Mouse (Mus musculus) forebrain, embryonic 14.5 days (tissue): ENCODE data around the gene Spint3. TPM values are rescaled to one million over a fixed set of nuclear protein-coding genes. Genes with fewer than 3 reads are reported as not detected.
"Not testable (repeated sequence)": the region's sequence is repeated elsewhere in the genome, so short reads cannot be mapped to it uniquely, and the experiment has no call there.

Experiments
- ATAC-seq: fragments of 200-750 bp; cut with Nextera tagmentation; 2 replicates; pipeline ENCODE4 v1.8.0; 2017; ENCODE audit warnings: mild to moderate bottlenecking, moderate library complexity
- DNase-seq: peaks from one replicate; pipeline ENCODE4 v3.0.0-alpha.2; 2015; ENCODE audit warnings: low spot score
- H3K27ac ChIP-seq: fragments of 300-500 bp; sonication (generic); 2 replicates; pipeline ENCODE4 v1.5.1; 2014; ENCODE audit warnings: low read depth, mild to moderate bottlenecking, control low read depth, low read length, moderate library complexity
- H3K27me3 ChIP-seq: fragments of 300-500 bp; sonication (generic); replicated peaks from 2 replicates; pipeline ENCODE4 v1.6.1; 2014; ENCODE audit warnings: low read length, control low read depth, mixed read lengths; ENCODE audit not compliant: control insufficient read depth, insufficient read depth
- H3K36me3 ChIP-seq: fragments of 300-500 bp; sonication (generic); 2 replicates; pipeline ENCODE4 v1.6.1; 2014; ENCODE audit warnings: low read length, control low read depth; ENCODE audit not compliant: control insufficient read depth, insufficient read depth
- H3K4me1 ChIP-seq: fragments of 300-500 bp; sonication (generic); 2 replicates; pipeline ENCODE4 v1.6.1; 2014; ENCODE audit warnings: antibody characterized with exemption, low read length, control low read depth; ENCODE audit not compliant: control insufficient read depth, insufficient read depth
- H3K4me2 ChIP-seq: fragments of 300-500 bp; sonication (generic); 2 replicates; pipeline ENCODE4 v1.6.1; 2014; ENCODE audit warnings: mild to moderate bottlenecking, control low read depth, low read length
- H3K4me3 ChIP-seq: fragments of 300-500 bp; sonication (generic); 2 replicates; pipeline ENCODE4 v1.5.1; 2014; ENCODE audit warnings: low read depth, low read length, control low read depth
- H3K9ac ChIP-seq: fragments of 300-500 bp; sonication (generic); 2 replicates; pipeline ENCODE4 v1.6.1; 2014; ENCODE audit warnings: mild to moderate bottlenecking, low read length, control low read depth, moderate library complexity
- H3K9me3 ChIP-seq: fragments of 300-500 bp; sonication (generic); replicated peaks from 2 replicates; pipeline ENCODE4 v1.6.1; 2016; ENCODE audit warnings: low read length, control low read depth, mixed read lengths; ENCODE audit not compliant: control insufficient read depth
- WGBS: fragments of 180-500 bp; shearing (Covaris S2); extraction: QIAGEN DNeasy Blood & Tissue Kit; methylation state at CpG from one replicate; pipeline ENCODE4 v1.1.7; 2014; 5-methylcytosine and 5-hydroxymethylcytosine counted together
- polyA plus RNA-seq: library from polyadenylated mRNA; unstranded; fragments of >200 nt; fragmentation: Nextera tagmentation; extraction: Ambion mirVana; gene quantifications from 2 replicates; pipeline ENCODE4 v1.2.1, GENCODE M21; 2014

Gene Spint3
- polyA plus RNA-seq, 1 experiment from 2014 or later, result not detected

DNA sequence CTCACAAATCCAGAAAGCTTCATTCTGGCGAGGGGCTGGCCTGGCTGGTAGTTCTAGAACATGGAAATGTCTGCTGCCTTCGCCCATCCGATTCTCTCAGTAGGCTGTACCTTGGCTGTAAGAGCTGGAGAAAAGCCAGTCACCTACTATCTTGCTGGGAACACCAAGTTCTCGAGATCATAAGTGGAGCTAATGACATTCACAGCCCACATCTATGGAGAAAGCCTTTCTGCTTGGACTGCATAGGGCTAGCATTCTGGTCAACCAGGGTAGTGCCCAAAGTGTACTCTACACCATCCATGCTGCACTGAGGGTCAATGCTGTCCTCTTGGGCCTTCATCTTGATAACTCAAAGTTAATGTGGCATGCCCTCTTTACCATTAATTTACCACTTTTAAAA lies 20.2 kb upstream of the Spint3 start, which contains the start of gene Eppin:
Eppin (minus strand) TSS at position 101 of the 400 bp plus-strand sequence.
- Histone ChIP-seq H3K27me3 (no peaks in the 10 kb centered on the region), H3K36me3 (no peaks in the 10 kb centered on the region), H3K4me2 (no peak within 1 kb of the TSS), H3K9me3 (no peaks in the 10 kb centered on the region), H3K27ac (no peak within 1 kb of the TSS), H3K4me1 (no peaks in the 10 kb centered on the region), H3K9ac (no peak within 1 kb of the TSS), H3K4me3 (no peak within 1 kb of the TSS)
- no peak for ATAC-seq
- 84% methylated on average over 4 of the region's 4 CpGs for WGBS
- DNase-seq, result no peak

DNA sequence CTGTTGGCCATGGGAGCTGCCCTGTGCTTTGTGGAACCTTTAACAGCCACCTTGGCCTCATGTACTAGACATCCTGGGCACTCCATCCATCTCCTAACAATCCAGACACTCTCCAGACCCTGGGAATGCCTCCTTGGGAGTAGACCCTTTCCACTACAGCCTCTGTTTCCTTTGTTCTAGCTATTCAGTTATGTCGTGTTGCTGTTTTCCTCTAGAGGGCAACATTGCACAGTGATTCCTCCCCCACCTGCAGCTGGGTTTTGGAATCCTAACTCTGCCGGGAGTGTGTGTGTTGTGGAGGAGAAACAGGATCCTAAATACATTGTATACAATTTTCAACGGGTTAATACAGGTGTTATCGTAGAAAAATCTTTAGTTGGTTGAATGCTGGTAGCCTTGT lies 18.8 kb upstream of the Spint3 start:
- no peaks in the 10 kb centered on the region for H3K9me3 ChIP-seq
- H3K27ac ChIP-seq, result no peak overlapping the region
- no peak overlapping the region for H3K9ac ChIP-seq
- H3K27me3 ChIP-seq, result no peaks in the 10 kb centered on the region
- peak; percentile 80 for DNase-seq
- no peaks in the 10 kb centered on the region for H3K36me3 ChIP-seq
- no peak overlapping the region for H3K4me2 ChIP-seq
- no peak overlapping the region for H3K4me3 ChIP-seq
- H3K4me1 ChIP-seq, result no peaks in the 10 kb centered on the region
- ATAC-seq, result peak; percentile 40; the same call in 1 of the 2 replicates
- 11% methylated on average over 4 of the region's 4 CpGs for WGBS

GRCm38 (mm10) chr2:164585025-164585725 lies 11.9 kb upstream of the Spint3 start, which contains the start of gene Wfdc6a:
TSS of gene Wfdc6a (minus strand) at chr2:164585447.
- not testable (repeated sequence) for H3K4me1 ChIP-seq, H3K4me2 ChIP-seq, H3K9ac ChIP-seq, DNase-seq, H3K36me3 ChIP-seq, H3K27me3 ChIP-seq, H3K9me3 ChIP-seq, H3K4me3 ChIP-seq, ATAC-seq, H3K27ac ChIP-seq
- 53% methylated on average over 13 of the region's 13 CpGs for WGBS

- Histone ChIP-seq H3K4me3 (no peak overlapping the region), H3K36me3 (no peaks in the 10 kb centered on the region), H3K27ac (no peak overlapping the region), H3K4me1 (no peaks in the 10 kb centered on the region), H3K9me3 (no peaks in the 10 kb centered on the region), H3K4me2 (no peak overlapping the region), H3K9ac (no peak overlapping the region), H3K27me3 (no peaks in the 10 kb centered on the region; the same call in 1 of the 2 replicates)
- DNase-seq (no peak), ATAC-seq (no peak)
- WGBS, result 93% methylated on average over 5 of the region's 5 CpGs
Observed at GRCm38 (mm10) chr2:164567460-164567859, 5.8 kb downstream of the Spint3 start.

DNA sequence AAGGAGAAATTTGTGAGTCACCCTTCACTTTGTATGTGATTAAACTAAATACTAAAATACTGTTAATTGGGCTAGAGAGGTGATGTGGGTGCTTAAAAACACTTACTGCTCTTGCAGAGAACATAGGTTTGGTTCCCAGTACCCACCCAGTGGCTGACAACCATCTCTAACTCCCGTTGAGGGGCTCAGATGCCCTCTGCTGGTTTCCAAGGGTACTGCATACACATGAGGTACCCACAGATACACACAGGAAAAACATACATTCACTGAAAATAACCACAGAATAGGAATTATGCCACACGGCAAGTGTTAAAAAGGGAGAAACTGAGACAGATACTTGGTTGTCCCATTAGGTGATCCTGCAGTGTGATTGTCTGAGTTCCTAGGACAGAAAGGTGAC lies 6.3 kb downstream of the Spint3 start:
- Histone ChIP-seq H3K4me2 (no peak overlapping the region), H3K9me3 (no peaks in the 10 kb centered on the region), H3K4me1 (no peaks in the 10 kb centered on the region), H3K36me3 (no peaks in the 10 kb centered on the region), H3K27me3 (no peaks in the 10 kb centered on the region; the same call in 1 of the 2 replicates), H3K9ac (no peak overlapping the region), H3K4me3 (no peak overlapping the region), H3K27ac (no peak overlapping the region)
- ATAC-seq, result no peak
- no peak for DNase-seq
- 84% methylated on average over 2 of the region's 2 CpGs for WGBS

DNA sequence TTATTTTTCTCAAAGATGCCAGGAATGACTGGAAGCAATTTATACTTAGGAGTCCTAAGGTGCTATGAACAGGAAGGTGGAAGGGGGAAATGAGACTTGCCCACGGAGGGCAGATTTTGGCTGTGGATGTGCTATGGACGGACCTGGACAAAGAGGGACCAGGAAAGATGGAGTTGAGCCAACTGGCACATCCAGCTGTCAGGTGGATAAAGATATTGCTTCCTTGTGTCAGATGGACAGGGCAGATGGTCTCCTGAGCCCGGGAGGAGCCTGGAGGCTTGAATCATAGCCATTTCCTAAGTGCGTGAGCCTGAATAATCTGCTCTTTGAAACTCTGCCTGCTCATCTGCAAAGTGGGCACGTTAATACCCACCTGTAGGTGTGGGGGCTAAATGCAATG lies 8.9 kb downstream of the Spint3 start:
- Histone ChIP-seq H3K4me3 (no peak overlapping the region), H3K27me3 (no peaks in the 10 kb centered on the region; the same call in 1 of the 2 replicates), H3K36me3 (no peaks in the 10 kb centered on the region), H3K4me2 (no peak overlapping the region), H3K4me1 (no peaks in the 10 kb centered on the region), H3K9ac (no peak overlapping the region), H3K27ac (no peak overlapping the region), H3K9me3 (no peaks in the 10 kb centered on the region)
- WGBS, result 65% methylated on average over 5 of the region's 5 CpGs
- ATAC-seq, result no peak
- DNase-seq, result peak; percentile 7

GRCm38 (mm10) chr2:164563339-164564038 lies 9.8 kb downstream of the Spint3 start:
- Histone ChIP-seq H3K36me3 (no peaks in the 10 kb centered on the region), H3K27me3 (peaks cover 3% of the 10 kb centered on the region; the same call in 1 of the 2 replicates)

DNA sequence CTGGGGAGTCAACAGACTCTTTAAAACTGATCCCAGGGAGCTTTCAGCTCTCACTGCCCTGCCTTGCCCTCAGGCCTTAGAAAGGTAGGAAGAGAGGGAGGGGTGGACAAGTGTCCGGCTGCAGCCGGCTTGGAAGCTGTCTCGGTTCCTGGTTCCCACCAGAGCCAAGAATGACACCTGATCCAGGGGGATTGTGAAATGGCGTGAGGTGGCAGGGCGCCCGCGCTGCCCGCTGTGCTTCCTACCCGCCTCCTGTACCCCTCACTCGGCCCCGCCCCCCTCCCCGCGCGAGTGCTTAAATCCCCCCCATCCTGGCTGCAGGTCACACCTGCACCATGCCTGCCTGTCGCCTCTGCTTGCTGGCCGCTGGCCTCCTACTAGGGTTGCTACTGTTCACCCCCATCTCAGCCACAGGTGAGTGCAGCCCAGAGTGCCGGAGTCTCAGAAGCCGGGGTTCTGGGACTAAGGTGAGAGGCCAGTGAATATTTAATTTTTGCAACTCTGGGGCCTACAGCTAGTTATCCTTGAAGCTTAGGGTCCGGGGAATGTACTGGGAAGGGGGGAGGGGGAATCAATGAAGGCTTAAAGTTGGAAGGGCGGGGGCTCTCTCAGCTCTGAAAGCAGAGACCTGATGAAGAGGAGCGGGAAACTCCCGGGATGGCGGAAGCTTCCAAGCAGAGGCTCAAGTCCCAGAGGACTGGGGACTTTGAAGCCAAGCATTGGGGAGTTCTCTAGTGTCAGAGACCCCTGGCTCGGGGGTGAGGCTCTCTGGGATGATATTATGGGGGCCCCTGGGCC lies 10.7 kb downstream of the Spint3 start, which contains the start of gene Wfdc2:
Wfdc2 (plus strand) TSS at position 23 of the 798 bp plus-strand sequence.
- peak; percentile 42; the same call in 1 of the 2 replicates for ATAC-seq
- Histone ChIP-seq H3K4me3 (peak within 1 kb of the TSS; percentile 36), H3K4me1 (no peaks in the 10 kb centered on the region), H3K4me2 (peak within 1 kb of the TSS; percentile 78), H3K27me3 (peaks cover 3% of the 10 kb centered on the region; the same call in 1 of the 2 replicates), H3K9me3 (no peaks in the 10 kb centered on the region), H3K36me3 (no peaks in the 10 kb centered on the region), H3K27ac (no peak within 1 kb of the TSS), H3K9ac (peak within 1 kb of the TSS; percentile 63)
- WGBS, result 2% methylated on average over 23 of the region's 24 CpGs
- DNase-seq, result peak; percentile 10

More at GRCm38 (mm10) chr2:164563339-164564038, 9.8 kb downstream of the Spint3 start:
- peak overlapping the region; percentile 78 for H3K4me2 ChIP-seq
- no peak overlapping the region for H3K27ac ChIP-seq
- under 1% methylated on average over 32 of the region's 32 CpGs for WGBS
- H3K9ac ChIP-seq, result peak overlapping the region; percentile 63
- peak overlapping the region; percentile 36 for H3K4me3 ChIP-seq
- peak; percentile 72 for DNase-seq
- no peaks in the 10 kb centered on the region for H3K9me3 ChIP-seq
- H3K4me1 ChIP-seq, result no peaks in the 10 kb centered on the region
- ATAC-seq, result peak; percentile 66
